In the genomic region with DNA sequence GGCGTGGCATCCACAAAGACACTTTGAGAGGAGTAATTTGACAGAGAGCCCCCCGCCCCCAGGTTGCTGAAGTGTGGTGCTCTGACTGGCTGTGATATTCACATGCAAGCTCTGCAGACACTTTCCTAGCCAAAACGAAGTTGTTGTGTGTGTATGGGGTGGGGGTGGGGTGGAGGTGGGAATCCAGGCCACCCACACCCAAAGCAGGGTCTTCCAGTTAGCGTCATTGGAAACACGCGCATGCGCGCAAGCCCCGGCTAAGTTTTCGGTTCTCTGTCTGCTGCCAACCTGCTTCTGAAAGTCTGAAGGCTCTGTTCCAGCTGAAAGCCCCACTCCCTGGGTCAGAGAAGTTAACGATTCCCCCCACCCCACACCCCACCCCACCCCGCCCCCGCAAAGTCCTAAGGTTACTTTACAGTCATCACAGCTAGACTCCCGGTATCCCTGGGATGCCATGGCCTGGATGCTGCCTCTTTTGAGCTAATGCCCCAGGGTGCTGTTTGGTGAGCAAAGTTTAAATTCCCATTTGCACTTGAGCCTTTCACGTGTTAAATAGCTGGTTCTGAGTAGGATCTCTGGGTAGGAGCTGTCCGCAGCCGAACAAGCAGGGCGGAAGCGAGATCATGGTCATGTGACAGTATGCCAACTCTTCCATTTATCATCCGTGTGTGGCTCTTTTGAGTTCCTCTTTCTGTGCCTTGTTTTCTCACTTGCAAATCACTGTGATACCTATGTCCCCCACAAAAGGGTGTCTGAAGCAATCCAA, we compare ENCODE assay signal across 7 mouse cellular contexts. TPM values are rescaled to one million over a fixed set of nuclear protein-coding genes. Genes with fewer than 3 reads are reported as not detected.
DNase-seq lines count a peak whose midpoint lies in the region; ATAC-seq and TF ChIP-seq lines count a peak whose summit lies in the region.

No protein-coding gene starts in this region.

- 13% methylated on average over 20 of the region's 20 CpGs for WGBS in hindbrain, embryonic 11.5 days
- 11% methylated on average over 20 of the region's 20 CpGs for WGBS in limb, embryonic 14.5 days
- WGBS in neural tube, embryonic 12.5 days, result 8% methylated on average over 20 of the region's 20 CpGs

- H3K36me3 ChIP-seq in hindbrain, embryonic 11.5 days (ENCODE audit: control insufficient read depth, insufficient read depth, low read length), result no peaks in the 10 kb centered on the region
- no peaks in the 10 kb centered on the region for H3K36me3 ChIP-seq in limb, embryonic 14.5 days (ENCODE audit: control insufficient read depth, insufficient read depth, low read length)
- no peaks in the 10 kb centered on the region for H3K36me3 ChIP-seq in neural tube, embryonic 12.5 days

- no peak overlapping the region for H3K27ac ChIP-seq in hindbrain, embryonic 11.5 days (ENCODE audit: low read depth, low read length)
- peak overlapping the region; percentile 13; the same call in 1 of the 2 replicates for H3K27ac ChIP-seq in limb, embryonic 14.5 days (replicated peaks; ENCODE audit: low read depth, low read length)
- H3K27ac ChIP-seq in neural tube, embryonic 12.5 days, result no peak overlapping the region

- no peak for TF ChIP-seq POLR2A in limb, embryonic 14.5 days (IDR thresholded peaks at IDR 0.05; ENCODE audit: borderline replicate concordance, extremely low read depth, insufficient read depth, insufficient read length)

- H3K4me1 ChIP-seq in hindbrain, embryonic 11.5 days (replicated peaks; ENCODE audit: control insufficient read depth, insufficient read depth, low read length), result no peaks in the 10 kb centered on the region
- peaks cover 9% of the 10 kb centered on the region for H3K4me1 ChIP-seq in limb, embryonic 14.5 days (ENCODE audit: control insufficient read depth, insufficient read depth, low read length)
- H3K4me1 ChIP-seq in neural tube, embryonic 12.5 days, result peaks cover 10% of the 10 kb centered on the region

- H3K27me3 ChIP-seq in hindbrain, embryonic 11.5 days (ENCODE audit: control insufficient read depth, insufficient read depth, low read length), result no peaks in the 10 kb centered on the region
- H3K27me3 ChIP-seq in limb, embryonic 14.5 days (ENCODE audit: control insufficient read depth, insufficient read depth, low read length), result no peaks in the 10 kb centered on the region
- no peaks in the 10 kb centered on the region for H3K27me3 ChIP-seq in neural tube, embryonic 12.5 days (replicated peaks)

- H3K9me3 ChIP-seq in hindbrain, embryonic 11.5 days (ENCODE audit: control insufficient read depth, low read length), result no peaks in the 10 kb centered on the region
- H3K9me3 ChIP-seq in limb, embryonic 14.5 days (ENCODE audit: control insufficient read depth, low read length), result no peaks in the 10 kb centered on the region
- no peaks in the 10 kb centered on the region for H3K9me3 ChIP-seq in neural tube, embryonic 12.5 days

- H3K9ac ChIP-seq in hindbrain, embryonic 11.5 days (ENCODE audit: low read depth, low read length), result peak overlapping the region; percentile 11; the same call in 1 of the 2 replicates
- peak overlapping the region; percentile 50 for H3K9ac ChIP-seq in limb, embryonic 14.5 days (ENCODE audit: low read depth, low read length, severe bottlenecking)
- H3K9ac ChIP-seq in neural tube, embryonic 12.5 days, result peak overlapping the region; percentile 48

- peak overlapping the region; percentile 45 for H3K4me2 ChIP-seq in hindbrain, embryonic 11.5 days (replicated peaks; ENCODE audit: low read depth, low read length)
- peak overlapping the region; percentile 92 for H3K4me2 ChIP-seq in limb, embryonic 14.5 days (replicated peaks; ENCODE audit: low read depth, low read length, severe bottlenecking)
- H3K4me2 ChIP-seq in neural tube, embryonic 12.5 days (replicated peaks), result peak overlapping the region; percentile 71

- DNase-seq in ovary, postnatal 36 days (ENCODE audit: low spot score), result peak; percentile 29
- no peak for DNase-seq in ovary, postnatal 14 days (ENCODE audit: low spot score)
- DNase-seq in hindbrain, embryonic 11.5 days (ENCODE audit: low spot score), result peak; percentile 79
- peak; percentile 82 for DNase-seq in limb, embryonic 14.5 days (ENCODE audit: low spot score)

- peak overlapping the region; percentile 33 for H3K4me3 ChIP-seq in hindbrain, embryonic 11.5 days (ENCODE audit: low read depth, low read length)
- peak overlapping the region; percentile 32 for H3K4me3 ChIP-seq in limb, embryonic 14.5 days (replicated peaks; ENCODE audit: low read length)
- peak overlapping the region; percentile 37 for H3K4me3 ChIP-seq in neural tube, embryonic 12.5 days

- ATAC-seq in common myeloid progenitor, adult 5-6 weeks (replicated peaks; ENCODE audit: low read depth, poor library complexity, severe bottlenecking), result peak; percentile 66
- ATAC-seq in hindbrain, embryonic 11.5 days (ENCODE audit: low FRiP score), result peak; percentile 72
- peak; percentile 62 for ATAC-seq in limb, embryonic 14.5 days (ENCODE audit: low FRiP score, low read depth)
- peak; percentile 81 for ATAC-seq in neural tube, embryonic 12.5 days (ENCODE audit: low FRiP score, low read depth)
- ATAC-seq in megakaryocyte-erythroid progenitor cell, adult 5-6 weeks (replicated peaks; ENCODE audit: low FRiP score, low TSS enrichment, poor library complexity, severe bottlenecking), result no peak

RNA-seq across cellular contexts. Expression of gene S1pr3, which starts 7.5 kb away (rescaled TPM):
- 4.1 and 7.0 TPM in 2 replicates for total RNA-seq in common myeloid progenitor, adult 5-6 weeks (2017)
- polyA plus RNA-seq in hindbrain, embryonic 11.5 days (2014; fragmentation: Nextera tagmentation; extraction: Ambion mirVana), result 46.8 and 48.5 TPM in 2 replicates
- polyA plus RNA-seq in limb, embryonic 14.5 days (2012; rRNA removed), result 74.0 and 96.9 TPM in 2 replicates
- 113 and 135 TPM in 2 replicates for polyA plus RNA-seq in limb, embryonic 14.5 days (2014; fragmentation: Nextera tagmentation; extraction: Ambion mirVana)
- polyA plus RNA-seq in neural tube, embryonic 12.5 days (2016; fragmentation: Nextera tagmentation; extraction: Ambion mirVana), result 26.1 and 30.2 TPM in 2 replicates
- total RNA-seq in megakaryocyte-erythroid progenitor cell, adult 5-6 weeks (2014; fragmentation: Nextera tagmentation), result 0.31 TPM in 1 of 2 replicates, not detected in the other
- 0.33 and 0.42 TPM in 2 replicates for total RNA-seq in megakaryocyte-erythroid progenitor cell, adult 5-6 weeks (2017)
